Mouse (Mus musculus): Measurements from ENCODE around the gene Rabgap1.
A peak's percentile ranks its signal among the peaks of the same experiment; 100 is the strongest.

Rabgap1 gene

DNA sequence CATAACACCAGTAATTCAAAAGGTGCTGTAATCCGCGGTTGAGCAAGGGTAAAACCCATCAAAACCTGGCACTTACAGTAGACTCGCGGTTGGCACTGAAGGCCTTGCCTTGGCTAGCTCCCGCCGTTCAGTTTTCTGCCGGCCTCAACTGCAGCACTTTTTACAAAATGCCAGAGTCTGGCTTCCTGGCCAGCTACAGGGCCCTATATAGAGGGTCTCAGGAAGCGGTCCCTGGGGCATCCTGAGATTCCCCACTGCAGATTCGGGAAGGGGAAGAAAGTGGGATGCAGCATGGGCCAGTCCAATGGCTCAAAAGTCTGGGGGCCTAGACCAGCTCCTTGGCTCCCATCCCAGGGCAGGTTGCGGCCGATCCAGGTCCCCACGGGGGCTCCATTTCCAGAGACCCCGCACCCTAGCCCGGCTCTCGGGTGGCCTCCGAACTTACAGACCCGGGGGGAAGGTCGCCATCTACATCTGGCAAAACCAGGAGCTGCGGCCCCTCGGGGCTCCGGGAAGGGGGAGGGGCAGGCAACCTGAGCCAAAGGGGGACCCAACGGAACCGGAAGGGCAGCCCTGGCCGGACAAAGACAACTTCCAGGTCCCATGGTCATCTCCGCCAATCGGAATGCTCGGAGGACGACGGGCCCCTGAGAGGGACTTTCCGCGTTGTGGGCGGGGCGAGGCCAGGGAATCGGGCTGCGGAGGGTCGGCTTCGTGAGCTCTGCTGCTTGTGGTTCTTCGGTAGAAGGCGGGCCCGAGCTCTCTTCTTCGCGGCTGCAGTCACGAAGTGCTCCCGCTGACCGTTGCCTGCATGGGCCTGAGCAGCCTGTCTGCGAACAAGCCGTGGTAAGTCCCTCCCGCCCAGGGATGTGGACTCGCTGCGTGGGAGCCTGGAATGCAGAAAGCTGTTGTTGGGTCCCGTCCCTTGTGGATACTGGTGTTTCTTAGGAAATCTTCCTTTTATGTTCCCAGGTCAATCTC, at the start of gene Rabgap1, which contains the start of the genes Zbtb26 and Zbtb6:
TSS of gene Rabgap1 (plus strand) at position 669 of the 981 bp plus-strand sequence.
TSS of gene Zbtb26 (minus strand) at position 525 of the 981 bp plus-strand sequence.
TSS of gene Zbtb6 (minus strand) at position 561 of the 981 bp plus-strand sequence.
- DNase-seq: peak; percentile 97

DNA sequence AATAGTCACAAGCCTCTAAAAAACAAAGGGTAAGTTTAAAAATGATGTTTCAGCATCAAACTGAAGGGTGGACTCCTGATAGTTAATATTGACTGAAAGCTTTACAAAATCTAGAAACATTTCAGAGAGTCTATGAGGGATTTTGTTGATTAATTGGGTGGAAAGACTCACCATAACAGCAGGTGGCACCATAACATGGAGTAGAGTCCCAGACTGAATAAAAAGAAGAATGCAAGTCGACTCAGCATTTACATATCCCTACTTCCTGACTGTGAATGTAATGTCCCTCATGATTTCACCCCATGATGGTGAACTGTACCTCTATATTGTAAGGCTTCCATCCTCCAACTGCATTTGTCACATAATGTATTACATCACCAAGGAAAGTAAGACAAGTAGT, 47.5 kb upstream of the Rabgap1 start:
- peak in 1 of 2 experiments; percentile 8 for DNase-seq

DNA sequence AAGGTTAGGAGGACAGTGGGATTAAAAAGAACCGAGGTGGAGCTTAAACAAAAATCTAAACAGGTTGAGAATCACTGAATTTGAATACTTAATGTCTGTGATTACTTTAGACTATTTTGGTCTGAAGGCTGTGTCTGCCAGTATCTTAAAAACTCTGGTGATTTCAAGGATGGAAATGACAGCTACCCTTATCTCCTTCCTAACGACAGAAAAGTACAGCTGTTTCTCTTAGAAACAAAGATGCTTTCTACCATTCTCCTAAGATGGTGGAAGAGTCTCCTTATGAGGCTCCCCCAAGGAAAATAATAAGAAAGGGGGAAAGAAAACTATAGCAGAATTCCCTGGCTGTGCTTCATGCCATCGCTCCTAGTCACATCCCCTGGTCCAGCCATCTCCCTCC, 21.2 kb upstream of the Rabgap1 start:
- DNase-seq: no peak

DNA sequence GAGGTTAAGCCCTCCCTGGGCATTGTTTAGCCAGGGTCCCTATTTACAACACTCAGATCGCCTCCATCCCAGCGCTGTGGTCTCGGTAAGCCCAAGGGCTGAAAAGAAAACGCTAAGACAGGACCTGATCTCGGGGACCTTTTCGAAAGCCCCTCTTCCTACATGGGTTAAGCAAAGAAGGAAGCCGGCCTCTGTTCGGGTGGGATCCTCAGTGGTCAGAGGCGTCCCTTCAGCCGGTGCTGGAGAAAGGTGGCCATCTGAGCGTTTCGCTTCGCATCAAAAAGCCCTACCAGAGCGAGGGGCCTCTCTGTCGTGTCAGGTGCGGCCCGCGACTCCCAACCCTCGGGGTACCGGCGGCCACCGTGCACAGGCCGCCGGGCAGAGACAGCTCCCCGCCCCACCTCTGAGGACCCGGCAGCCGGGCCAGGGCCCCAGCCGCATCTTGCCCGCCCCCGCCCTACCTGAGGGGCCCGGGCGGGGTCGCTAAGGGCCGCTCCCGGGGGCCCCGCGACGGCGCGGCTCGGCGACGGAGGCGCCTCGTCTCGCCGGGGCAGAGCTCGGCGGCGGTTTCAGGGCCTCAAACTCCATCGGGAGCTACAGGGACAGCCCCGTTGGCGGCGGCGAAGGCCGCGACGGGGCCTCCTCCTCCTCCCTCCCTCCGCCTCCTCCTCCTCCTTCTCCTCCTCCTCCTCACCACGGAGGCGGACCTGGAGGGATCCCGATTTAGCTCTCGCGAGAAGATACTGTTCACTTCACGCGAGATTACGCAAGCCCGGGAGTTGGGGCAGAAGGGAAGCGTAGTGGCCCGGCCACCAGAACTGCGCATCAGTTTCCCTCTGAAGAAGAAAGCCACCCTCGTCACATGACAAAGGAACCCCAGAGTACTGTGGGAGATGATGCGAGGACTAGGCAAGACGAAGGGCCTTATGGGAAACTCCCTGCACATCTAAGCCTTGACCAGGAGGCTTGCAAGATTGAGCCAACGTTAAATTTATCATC, 20.5 kb upstream of the Rabgap1 start, which contains the start of gene Rc3h2:
TSS of gene Rc3h2 (minus strand) at position 598 of the 999 bp plus-strand sequence.
- peak; percentile 95 to 97 for DNase-seq

DNA sequence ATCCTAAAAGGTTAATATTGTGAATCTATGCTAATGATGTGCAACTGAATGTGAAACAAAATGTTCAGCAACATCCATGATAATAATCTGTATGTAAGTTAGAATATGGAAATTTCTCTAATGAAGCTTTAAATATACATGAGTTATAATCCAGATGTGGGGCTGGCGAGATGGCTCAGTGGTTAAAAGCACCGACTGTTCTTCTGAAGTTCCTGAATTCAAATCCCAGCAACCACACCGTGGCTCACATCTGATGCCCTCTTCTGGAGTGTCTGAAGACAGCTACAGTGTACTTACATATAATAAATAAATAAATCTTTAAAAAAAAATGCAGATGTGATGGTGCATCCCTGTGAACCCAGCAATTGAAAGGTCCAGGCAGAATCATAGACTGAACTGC, 19.4 kb upstream of the Rabgap1 start:
- no peak for DNase-seq

DNA sequence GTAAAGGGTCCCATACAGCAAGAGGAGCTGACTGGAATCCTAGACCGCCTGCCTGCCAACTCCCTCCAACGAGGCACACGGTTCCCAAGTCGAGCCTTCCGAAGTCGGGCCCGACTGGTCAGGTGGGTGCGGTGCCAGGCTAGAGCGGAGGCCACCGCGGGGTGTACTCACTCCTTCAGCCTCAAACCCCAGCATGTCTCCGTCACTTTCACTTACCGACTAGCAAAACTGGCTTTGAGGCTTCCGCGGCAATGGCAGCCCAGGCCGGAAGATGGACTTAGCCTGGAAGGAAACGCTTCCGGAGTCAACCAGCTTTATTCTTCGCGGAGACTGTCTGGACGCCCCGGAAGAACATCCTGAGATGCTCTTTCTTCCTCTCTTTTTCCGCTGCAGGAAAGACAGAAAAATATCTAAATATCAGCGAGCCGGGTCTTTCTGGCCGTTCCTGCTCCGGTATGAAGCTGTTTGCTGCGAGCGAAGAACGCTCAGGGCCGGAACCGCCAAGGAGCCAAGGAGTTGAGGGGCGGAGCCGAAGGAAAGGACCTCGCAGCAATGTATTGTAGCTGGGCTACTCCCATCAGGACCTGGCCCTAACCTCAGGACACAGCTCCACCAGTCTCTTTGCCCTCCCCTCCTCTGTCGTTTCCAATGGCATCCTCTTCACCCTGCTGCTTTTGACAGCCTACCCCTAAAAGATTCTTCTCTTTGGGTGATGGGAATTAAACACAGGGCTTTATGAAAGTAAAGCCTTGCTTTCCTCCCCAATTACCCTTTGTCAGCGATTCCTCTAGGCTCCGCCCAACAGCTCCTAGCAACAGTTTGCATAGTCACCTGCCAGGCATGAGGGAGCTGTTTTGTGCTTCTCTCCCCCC, 12.2 kb upstream of the Rabgap1 start:
- DNase-seq: peak; percentile 89 to 94

DNA sequence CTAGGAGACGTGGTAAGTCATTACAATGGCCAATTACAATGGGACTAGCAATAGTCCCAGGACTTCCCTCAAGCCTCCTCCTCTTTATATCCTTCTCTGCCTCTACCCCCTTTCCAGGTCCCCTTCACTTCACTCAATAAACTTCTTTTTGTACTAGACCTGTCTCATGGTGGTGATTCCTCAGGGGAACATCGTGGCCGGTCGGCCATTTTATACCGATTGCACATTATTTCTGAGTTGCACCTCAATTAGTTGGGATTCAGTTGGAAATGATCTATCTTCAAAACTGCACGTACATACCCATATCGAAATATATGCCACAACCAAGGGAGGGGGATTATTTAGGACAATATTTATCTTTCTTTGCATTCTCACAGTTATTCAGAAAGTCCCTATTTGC, 11.5 kb upstream of the Rabgap1 start:
- DNase-seq: no peak

DNA sequence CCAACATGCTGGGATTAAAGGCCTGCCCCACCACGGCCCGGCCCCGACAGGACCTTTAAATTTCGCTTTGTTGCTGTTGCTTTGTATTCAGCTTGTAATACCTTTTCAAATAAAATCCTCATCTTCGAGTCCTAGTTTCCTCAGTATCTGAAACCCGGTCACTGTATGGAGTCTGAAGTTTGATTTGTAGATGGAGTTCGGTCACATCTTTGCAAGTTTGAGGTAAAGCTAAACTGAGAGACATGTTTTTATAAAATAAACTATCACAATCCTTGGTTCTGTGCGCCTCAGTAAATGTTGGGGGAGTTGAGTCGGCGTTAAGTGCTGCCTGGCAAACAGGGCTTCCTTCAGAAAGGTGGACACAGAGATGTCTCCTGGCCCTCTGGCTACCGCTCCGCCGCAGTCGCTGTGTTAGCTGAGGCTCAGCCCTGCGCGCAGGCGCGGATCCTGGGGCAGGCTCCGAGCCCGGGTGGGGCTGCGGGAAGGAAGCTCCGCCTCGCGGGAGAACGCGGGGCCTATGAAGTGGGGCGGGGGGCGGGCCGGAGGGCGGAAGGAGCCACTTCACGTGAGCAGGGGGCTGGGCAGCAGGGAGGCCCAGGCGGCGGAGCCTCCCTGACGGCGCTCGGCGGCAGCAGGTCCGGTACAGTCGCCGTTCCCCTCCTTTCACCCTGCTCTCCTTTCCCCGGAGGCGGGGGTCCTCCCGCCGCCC, 8.7 kb downstream of the Rabgap1 start:
- peak; percentile 95 to 97 for DNase-seq

DNA sequence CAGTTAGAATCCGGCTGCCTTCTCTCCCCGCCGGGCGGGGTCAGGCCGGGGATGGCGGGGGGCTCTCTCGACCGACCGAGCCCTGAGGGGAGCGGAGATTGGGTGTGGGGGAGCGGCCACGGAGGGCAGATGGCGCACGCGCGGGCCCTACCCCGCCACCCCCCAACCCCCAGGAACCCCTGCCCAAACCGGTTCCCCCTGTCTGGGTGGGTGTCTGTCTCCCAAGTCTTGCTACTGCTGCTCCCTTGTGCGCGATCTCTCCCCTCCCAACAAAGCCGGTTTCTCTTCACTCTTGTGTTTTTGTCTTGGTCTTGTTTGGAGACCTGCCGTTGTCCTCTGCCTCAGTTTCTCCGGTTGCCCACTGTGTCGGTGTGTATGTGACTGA, 9.3 kb downstream of the Rabgap1 start:
- DNase-seq: no peak

DNA sequence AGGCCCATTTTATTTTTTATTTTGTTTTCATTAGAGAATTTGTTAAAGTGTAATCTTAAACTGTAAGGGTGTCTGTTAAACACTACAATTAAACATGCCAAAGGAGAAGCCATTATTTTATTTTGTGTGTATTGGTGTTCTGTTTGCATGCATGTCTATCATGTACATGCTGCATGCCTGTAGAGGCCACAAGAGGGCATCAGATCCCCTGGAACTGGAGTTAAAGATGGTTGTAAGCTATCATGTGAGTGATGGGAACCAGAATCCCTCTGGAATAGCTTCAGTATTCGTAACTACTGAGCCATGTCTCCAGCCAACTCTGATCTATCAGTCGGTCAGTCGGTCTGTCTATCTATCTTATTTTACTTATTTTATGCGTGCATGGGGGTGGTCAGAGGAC, 17.6 kb downstream of the Rabgap1 start:
- DNase-seq: no peak

DNA sequence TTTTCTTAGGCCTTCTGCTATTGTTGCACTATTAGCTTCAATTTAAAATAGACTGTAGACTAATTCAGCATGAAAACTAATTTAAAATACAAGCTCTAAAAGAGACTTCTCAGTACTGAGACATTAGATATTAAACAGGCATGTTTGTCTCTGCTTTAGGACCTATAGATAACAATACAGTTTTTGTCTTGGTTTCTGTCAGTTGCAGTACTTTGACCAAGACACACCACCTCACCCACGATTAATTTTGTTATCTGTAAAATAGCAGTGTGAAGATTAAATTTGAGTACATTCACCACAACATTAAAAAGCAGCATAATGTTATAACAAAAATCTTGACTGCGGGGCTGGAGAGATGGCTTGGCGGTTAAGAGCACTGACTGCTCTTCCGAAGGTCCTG, 23.2 kb downstream of the Rabgap1 start:
- no peak for DNase-seq

DNA sequence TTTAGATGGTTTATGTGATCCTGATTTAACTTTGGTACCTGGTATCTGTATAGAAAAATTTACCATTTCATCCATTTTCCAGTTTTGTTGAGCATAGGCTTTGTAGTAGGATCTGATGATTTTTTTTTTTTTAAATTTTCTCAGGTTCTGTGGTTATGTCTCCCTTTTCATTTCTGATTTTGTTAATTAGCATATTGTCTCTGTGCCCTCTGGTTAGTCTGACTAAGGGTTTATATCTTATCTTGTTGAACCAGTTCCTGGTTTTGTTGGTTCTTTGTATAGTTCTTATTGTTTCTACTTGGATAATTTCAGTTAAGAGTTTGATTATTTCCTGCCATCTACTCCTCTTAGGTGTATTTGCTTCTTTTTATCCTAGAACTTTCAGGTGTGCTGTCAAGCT, 36.5 kb downstream of the Rabgap1 start:
- no peak for DNase-seq

DNA sequence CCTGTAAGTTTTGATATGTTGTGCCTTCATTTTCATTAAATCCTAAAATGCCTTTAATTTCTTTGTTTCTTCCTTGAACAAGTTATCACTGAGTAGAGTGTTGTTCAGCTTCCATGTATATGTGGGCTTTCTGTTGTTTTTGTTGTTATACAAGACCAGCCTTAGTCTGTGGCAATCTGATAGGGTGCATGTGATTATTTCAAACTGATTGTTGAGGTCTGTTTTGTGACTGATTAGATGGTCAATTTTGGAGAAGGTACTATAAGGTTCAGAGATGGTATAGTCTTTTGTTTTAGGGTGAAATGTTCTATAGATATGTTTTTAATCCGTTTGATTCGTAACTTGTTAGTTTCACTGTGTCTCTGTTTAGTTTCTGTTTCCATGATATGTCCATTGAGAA, 37.0 kb downstream of the Rabgap1 start:
- DNase-seq: no peak

DNA sequence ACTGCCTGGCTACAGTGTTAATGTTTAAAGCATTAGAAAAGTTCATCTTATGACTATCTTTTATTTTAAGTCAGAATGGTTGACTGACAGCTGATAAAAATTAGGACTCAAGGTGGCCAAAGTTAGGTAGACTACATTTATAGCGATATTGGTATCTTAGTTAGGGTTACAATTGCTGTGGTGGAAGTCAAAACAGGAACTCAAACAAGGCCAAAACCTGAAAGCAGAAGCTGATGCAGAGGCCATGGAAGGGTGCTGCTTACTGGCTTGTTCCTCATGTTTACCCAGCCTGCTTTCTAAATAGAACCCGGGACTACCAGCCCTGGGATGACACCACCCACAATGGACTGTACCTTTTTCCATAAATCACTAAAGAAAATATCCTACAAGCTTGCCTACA, 41.1 kb downstream of the Rabgap1 start:
- no peak for DNase-seq

DNA sequence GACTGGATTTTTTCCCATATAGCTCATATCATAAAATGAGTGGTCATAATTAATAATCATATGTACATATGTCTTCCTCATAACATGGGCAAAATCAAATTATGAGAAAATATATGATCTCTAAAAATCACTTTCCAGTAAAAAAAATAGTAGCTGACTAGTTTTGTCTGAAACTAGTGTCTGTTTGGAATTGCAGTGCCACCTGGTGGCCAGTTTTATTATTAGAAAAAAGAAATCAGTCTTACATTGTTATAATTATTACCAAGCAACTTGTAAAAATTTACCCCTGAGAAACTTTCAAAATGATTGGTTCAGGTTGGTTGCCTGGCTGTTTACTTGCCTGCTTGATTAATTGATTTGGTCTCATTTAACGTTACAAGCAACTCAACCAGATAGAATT, 42.3 kb downstream of the Rabgap1 start:
- DNase-seq: peak; percentile 44 to 57

DNA sequence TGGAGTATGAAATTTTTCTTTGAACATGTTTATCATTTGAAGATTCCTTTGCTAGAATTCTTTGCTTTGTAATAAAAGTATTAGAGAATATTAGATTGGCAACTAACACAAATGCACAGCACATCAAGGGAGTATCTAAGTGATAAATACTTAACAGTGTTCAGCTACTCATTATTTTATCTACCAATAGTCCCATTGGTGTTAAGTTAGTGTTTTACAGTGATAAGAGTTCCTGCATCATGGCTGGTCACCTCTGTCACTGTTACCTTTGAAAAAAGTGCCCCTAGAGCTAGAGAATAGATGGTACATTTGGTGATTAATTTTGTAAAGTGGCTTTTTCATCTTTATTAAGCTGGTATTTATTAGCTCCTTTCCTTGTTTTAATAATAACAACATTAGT, 43.3 kb downstream of the Rabgap1 start:
- no peak for DNase-seq

DNA sequence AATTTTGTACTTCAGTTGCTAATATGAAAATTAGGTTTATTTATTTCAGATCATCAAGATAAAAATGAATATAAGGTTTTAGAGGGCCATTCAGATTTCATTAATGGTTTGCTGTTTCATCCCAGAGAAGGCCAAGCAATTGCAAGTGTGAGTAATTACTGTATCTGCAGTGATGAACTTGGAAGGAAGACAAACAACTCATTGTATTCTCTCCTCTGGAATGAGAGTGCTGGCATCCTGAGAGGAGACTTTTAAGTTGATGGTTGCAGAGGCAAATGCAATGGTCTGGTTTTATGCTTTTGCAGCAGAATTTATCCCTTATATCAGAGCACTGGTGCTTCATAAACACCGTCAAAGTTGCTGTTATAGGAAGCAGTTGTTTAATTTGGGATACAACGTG, 45.9 kb downstream of the Rabgap1 start:
- DNase-seq: no peak

DNA sequence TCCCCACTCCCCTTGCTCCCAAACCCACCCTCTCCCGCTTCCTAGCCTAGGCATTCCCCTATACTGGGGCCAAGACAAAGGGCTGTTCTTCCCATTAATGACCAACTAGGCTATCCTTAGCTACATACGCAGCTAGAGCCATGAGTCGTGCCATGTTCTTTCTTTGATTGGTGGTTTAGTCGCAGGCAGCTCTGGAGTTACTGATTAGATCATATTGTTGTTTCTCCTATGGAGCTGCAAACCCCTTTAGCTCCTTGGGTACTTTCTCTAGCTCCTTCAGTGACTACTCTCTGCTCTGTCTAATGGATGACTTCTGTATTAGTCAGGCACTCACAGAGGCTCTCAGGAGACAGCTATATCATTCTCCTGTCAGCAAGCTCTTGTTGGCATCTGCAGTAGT, 54.2 kb downstream of the Rabgap1 start:
- DNase-seq: no peak

DNA sequence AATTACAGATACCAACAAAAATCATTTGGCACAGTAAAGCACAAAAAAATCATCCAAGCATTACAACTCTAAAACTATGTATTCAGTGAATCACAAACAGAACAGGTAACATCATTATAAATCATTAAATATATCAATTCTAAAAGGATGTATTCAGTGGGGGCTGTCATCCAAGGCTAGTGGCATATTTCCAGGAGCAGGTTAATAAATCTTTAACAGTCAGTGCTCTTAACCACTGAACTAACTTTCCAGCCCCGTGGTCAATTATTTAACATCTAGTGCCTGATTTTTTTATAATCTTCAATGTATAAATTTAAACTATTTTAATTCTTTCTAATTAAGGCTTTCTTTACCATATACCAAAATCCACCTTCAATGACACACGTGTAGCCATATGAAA, 62.8 kb downstream of the Rabgap1 start:
- DNase-seq: peak; percentile 12 to 41

DNA sequence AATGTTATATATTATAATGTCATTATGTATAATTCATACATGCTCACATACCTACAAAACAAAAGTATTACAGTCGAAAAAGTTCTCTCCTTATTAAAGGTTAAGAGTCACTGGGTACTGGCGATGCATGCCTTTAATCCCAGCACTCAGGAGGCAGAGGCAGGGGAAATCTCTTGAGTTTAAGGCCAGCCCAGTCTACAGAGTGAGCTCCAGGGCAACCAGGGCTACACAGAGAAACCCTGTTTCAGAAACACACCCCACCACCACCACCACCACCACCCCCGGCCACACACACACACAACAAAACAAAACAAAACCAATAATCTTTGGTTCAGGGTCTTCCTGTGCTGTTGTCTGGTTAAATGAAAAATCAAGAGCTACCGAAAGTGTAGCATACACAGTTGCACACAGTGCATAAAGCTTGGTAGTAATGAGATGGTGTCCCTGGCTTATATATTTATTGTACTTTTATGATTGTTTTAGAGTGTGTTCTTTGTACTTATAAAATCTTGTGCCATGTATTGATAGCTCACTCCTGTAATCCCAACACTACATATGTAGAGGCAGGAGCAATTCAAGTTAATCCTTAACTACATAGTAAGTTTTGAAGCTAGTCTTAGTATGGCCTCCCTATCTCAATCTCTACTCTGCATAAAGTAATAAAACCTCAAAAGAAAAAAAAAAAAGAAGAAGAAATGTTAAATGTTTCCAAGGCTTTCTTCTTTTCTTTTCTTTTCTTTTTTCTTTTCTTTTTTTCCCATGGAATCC, 68.2 kb downstream of the Rabgap1 start:
- no peak for DNase-seq

Measured in kidney, postnatal 36 days (tissue).